Mouse (Mus musculus): Measurements from ENCODE around the gene Olfr523. TPM values are rescaled to one million over a fixed set of nuclear protein-coding genes. Genes with fewer than 3 reads are reported as not detected.

Olfr523 gene
- polyA plus RNA-seq (2014; fragmentation: Illumina TruSeq; extraction: RNeasy Lipid Tissue Mini Kit (QIAGEN cat#74804); ENCODE audit: low read depth, low replicate concordance) = not detected

GRCm38 (mm10) chr7:140172936-140173335 lies at the start of gene Olfr523:
Olfr523 (plus strand) TSS chr7:140173217.

DNA sequence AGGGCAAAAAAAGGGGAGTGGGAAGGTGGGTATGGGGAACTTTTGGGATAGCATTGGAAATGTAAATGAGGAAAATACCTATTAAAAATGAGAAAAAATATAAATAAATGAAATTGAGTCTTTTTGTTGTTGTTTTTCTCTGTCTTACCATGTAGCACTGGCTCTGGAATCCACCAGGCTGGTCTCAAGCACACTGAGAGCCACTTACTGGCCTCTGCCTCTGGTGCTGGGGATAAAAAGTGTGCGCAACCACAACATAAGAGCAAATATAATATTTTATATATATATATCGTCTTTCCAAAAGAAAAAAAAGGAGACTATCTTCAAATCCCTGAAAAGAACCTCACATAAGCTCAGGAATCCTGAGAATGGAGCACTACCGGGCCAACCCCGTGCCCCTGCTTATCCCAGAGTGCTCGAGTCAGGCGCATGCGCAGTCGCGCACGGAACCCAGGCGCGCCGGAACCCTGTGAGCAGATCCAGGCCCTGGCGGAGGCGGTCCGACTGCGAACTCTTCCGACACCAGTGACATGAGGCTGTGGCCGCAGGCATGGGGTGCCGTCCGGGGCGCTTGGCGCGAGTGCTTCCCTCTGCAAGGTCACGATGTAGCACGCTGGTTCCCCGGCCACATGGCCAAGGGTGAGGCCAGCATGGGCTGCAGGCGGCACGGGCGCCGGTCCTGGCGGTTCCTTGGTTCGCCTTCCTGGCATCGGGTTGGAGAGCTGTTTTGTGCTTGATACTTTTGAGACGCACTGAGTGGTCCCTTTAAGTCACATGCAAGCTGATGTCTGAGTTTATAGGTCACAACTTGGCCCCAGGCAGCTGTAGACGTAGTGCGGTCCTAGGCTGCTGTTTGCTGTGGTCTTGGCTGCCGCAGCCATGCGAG lies 35.6 kb upstream of the Olfr523 start, which contains the start of gene Mtg1:
Gene Mtg1, plus strand, starts transcription at position 430 of the 886 bp plus-strand sequence.

DNA sequence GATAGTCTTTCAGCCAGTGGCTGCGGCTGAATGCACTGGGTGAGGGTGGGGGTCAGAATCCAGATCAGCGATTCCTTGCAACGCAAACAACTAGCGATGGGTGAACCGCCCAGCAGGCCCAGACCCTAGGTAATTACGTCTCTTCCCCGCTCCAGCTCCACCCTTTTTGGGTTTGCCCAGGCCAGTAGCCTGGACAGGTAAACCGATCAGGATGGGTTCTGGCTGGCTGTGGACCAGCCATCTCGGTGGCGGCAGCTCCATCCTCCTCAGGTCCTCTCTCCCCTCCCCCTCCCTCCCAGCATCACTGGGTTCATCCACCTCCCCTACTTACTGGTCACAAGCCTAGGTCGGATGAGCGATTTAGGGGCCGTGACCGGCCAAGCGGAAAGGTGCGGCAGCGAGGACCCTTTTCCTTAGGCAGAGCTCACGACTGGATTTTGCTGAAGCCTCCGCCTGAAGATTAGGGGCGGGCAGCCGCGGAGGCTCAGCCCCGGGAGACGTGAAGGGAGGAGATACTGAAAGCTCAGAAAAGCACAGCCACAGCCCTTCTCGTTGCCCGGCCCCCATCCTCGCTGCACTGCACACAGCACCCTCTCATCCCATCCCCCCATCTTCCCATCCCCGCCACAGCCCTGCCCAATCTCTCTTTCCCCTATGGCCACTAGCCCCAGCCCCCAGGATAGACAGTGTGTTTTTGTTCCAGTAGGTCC lies 18.6 kb upstream of the Olfr523 start, which contains the start of gene Sprn:
Gene Sprn, minus strand, starts transcription at position 660 of the 710 bp plus-strand sequence.

GRCm38 (mm10) chr7:140164664-140165063 lies 8.4 kb upstream of the Olfr523 start, which contains the start of gene Olfr522:
Olfr522 (minus strand) TSS chr7:140164764.

DNA sequence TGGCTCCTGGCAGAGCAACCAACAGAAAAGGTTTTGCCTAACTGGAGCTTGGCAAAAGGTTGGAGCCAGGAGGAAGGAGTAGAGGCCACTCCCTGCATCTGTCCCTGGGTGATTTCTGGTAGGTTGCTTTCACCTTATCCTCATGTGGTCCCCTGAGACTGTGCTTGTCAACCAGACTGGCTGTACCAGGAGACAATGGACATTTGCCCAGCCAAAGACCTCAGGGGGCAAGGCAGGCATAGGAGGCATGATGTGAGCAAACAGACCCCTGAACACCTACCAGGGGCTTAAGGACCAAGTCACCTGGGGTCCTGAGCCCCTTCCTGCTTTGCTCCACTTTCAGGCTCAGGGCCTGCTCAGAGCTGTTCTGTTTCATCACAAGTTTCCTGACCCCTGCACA lies 32.8 kb downstream of the Olfr523 start, which contains the start of gene Olfr524:
Gene Olfr524, minus strand, starts transcription at position 101 of the 400 bp plus-strand sequence.

DNA sequence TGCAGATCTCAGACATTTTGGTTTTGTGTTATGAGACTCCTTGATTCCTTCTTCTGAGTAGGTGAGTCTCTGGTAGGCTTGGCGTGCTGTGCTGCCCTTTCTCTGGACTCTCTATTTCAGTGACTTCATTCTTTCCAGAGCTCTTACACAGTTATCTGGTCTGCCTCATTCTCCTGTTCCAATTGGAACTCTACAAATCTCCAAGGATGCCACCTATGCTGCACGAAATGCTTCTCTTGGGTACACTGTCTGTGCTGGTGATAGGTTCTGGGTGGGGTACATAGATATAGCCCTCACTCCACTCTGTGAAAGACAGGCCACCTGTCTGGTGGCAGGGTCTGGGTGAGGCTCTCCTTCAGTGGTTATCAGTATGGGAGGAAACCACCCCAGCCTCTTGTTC lies 45.0 kb downstream of the Olfr523 start, which contains the start of gene Cd163l1:
Gene Cd163l1, plus strand, starts transcription at position 301 of the 400 bp plus-strand sequence.

Other genes with a start within 250 kb of the Olfr523 start
- gene Utf1, start 229.4 kb upstream of the Olfr523 start, polyA plus RNA-seq (2014; fragmentation: Illumina TruSeq; extraction: RNeasy Lipid Tissue Mini Kit (QIAGEN cat#74804); ENCODE audit: low read depth, low replicate concordance) = not detected
- gene 6430531B16Rik, start 194.5 kb upstream of the Olfr523 start, polyA plus RNA-seq (2014; fragmentation: Illumina TruSeq; extraction: RNeasy Lipid Tissue Mini Kit (QIAGEN cat#74804); ENCODE audit: low read depth, low replicate concordance) = 2.7 TPM
- 6.7 TPM for gene Adam8, start 180.7 kb upstream of the Olfr523 start, polyA plus RNA-seq (2014; fragmentation: Illumina TruSeq; extraction: RNeasy Lipid Tissue Mini Kit (QIAGEN cat#74804); ENCODE audit: low read depth, low replicate concordance)
- 16.0 TPM for gene Zfp511, start 136.8 kb upstream of the Olfr523 start, polyA plus RNA-seq (2014; fragmentation: Illumina TruSeq; extraction: RNeasy Lipid Tissue Mini Kit (QIAGEN cat#74804); ENCODE audit: low read depth, low replicate concordance)
- gene Tubgcp2, start 136.5 kb upstream of the Olfr523 start, polyA plus RNA-seq (2014; fragmentation: Illumina TruSeq; extraction: RNeasy Lipid Tissue Mini Kit (QIAGEN cat#74804); ENCODE audit: low read depth, low replicate concordance) = 19.4 TPM
- not detected for gene Msx3, start 124.1 kb upstream of the Olfr523 start, polyA plus RNA-seq (2014; fragmentation: Illumina TruSeq; extraction: RNeasy Lipid Tissue Mini Kit (QIAGEN cat#74804); ENCODE audit: low read depth, low replicate concordance)
- 0.79 TPM for gene Caly, start 90.7 kb upstream of the Olfr523 start, polyA plus RNA-seq (2014; fragmentation: Illumina TruSeq; extraction: RNeasy Lipid Tissue Mini Kit (QIAGEN cat#74804); ENCODE audit: low read depth, low replicate concordance)
- not detected for gene Prap1, start 79.8 kb upstream of the Olfr523 start, polyA plus RNA-seq (2014; fragmentation: Illumina TruSeq; extraction: RNeasy Lipid Tissue Mini Kit (QIAGEN cat#74804); ENCODE audit: low read depth, low replicate concordance)
- 20.9 TPM for gene Fuom, start 70.8 kb upstream of the Olfr523 start, polyA plus RNA-seq (2014; fragmentation: Illumina TruSeq; extraction: RNeasy Lipid Tissue Mini Kit (QIAGEN cat#74804); ENCODE audit: low read depth, low replicate concordance)
- gene Paox, start 57.4 kb upstream of the Olfr523 start, polyA plus RNA-seq (2014; fragmentation: Illumina TruSeq; extraction: RNeasy Lipid Tissue Mini Kit (QIAGEN cat#74804); ENCODE audit: low read depth, low replicate concordance) = 14.7 TPM
- 181 TPM for gene Echs1, start 56.7 kb upstream of the Olfr523 start, polyA plus RNA-seq (2014; fragmentation: Illumina TruSeq; extraction: RNeasy Lipid Tissue Mini Kit (QIAGEN cat#74804); ENCODE audit: low read depth, low replicate concordance)
- gene Mtg1, start 35.7 kb upstream of the Olfr523 start, polyA plus RNA-seq (2014; fragmentation: Illumina TruSeq; extraction: RNeasy Lipid Tissue Mini Kit (QIAGEN cat#74804); ENCODE audit: low read depth, low replicate concordance) = 26.6 TPM
- gene Sprn, start 18.3 kb upstream of the Olfr523 start, polyA plus RNA-seq (2014; fragmentation: Illumina TruSeq; extraction: RNeasy Lipid Tissue Mini Kit (QIAGEN cat#74804); ENCODE audit: low read depth, low replicate concordance) = 0.56 TPM
- not detected for gene Olfr522, start 8.5 kb upstream of the Olfr523 start, polyA plus RNA-seq (2014; fragmentation: Illumina TruSeq; extraction: RNeasy Lipid Tissue Mini Kit (QIAGEN cat#74804); ENCODE audit: low read depth, low replicate concordance)
- not detected for gene Olfr524, start 32.7 kb downstream of the Olfr523 start, polyA plus RNA-seq (2014; fragmentation: Illumina TruSeq; extraction: RNeasy Lipid Tissue Mini Kit (QIAGEN cat#74804); ENCODE audit: low read depth, low replicate concordance)
- 0.51 TPM for gene Cd163l1, start 45.0 kb downstream of the Olfr523 start, polyA plus RNA-seq (2014; fragmentation: Illumina TruSeq; extraction: RNeasy Lipid Tissue Mini Kit (QIAGEN cat#74804); ENCODE audit: low read depth, low replicate concordance)
- gene 5830411N06Rik, start 74.1 kb downstream of the Olfr523 start, polyA plus RNA-seq (2014; fragmentation: Illumina TruSeq; extraction: RNeasy Lipid Tissue Mini Kit (QIAGEN cat#74804); ENCODE audit: low read depth, low replicate concordance) = not detected
- gene Olfr525, start 147.6 kb downstream of the Olfr523 start, polyA plus RNA-seq (2014; fragmentation: Illumina TruSeq; extraction: RNeasy Lipid Tissue Mini Kit (QIAGEN cat#74804); ENCODE audit: low read depth, low replicate concordance) = not detected
- not detected for gene Olfr527, start 160.8 kb downstream of the Olfr523 start, polyA plus RNA-seq (2014; fragmentation: Illumina TruSeq; extraction: RNeasy Lipid Tissue Mini Kit (QIAGEN cat#74804); ENCODE audit: low read depth, low replicate concordance)
- gene Olfr60, start 188.5 kb downstream of the Olfr523 start, polyA plus RNA-seq (2014; fragmentation: Illumina TruSeq; extraction: RNeasy Lipid Tissue Mini Kit (QIAGEN cat#74804); ENCODE audit: low read depth, low replicate concordance) = not detected
- not detected for gene Olfr530, start 203.1 kb downstream of the Olfr523 start, polyA plus RNA-seq (2014; fragmentation: Illumina TruSeq; extraction: RNeasy Lipid Tissue Mini Kit (QIAGEN cat#74804); ENCODE audit: low read depth, low replicate concordance)
- gene Olfr531, start 229.7 kb downstream of the Olfr523 start, polyA plus RNA-seq (2014; fragmentation: Illumina TruSeq; extraction: RNeasy Lipid Tissue Mini Kit (QIAGEN cat#74804); ENCODE audit: low read depth, low replicate concordance) = not detected
- gene Olfr532, start 248.4 kb downstream of the Olfr523 start, polyA plus RNA-seq (2014; fragmentation: Illumina TruSeq; extraction: RNeasy Lipid Tissue Mini Kit (QIAGEN cat#74804); ENCODE audit: low read depth, low replicate concordance) = not detected